Mouse (Mus musculus): ENCODE data around the gene Gas2l3.
A peak's percentile ranks its signal among the peaks of the same experiment; 100 is the strongest.

The Gas2l3 gene

GRCm38 (mm10) chr10:89443623-89444151, at the start of gene Gas2l3:
TSS of gene Gas2l3 (minus strand) at chr10:89443967.
- DNase-seq: peak; percentile 99

- DNase-seq: no peak
These were observed 47.6 kb upstream of the Gas2l3 start for GRCm38 (mm10) chr10:89491321-89491720.

- no peak for DNase-seq
These were observed 46.5 kb upstream of the Gas2l3 start for GRCm38 (mm10) chr10:89490250-89490649.

- DNase-seq: peak; percentile 53
These were observed 45.7 kb upstream of the Gas2l3 start for GRCm38 (mm10) chr10:89489459-89489858.

- DNase-seq: peak; percentile 15
These were observed 43.4 kb upstream of the Gas2l3 start for GRCm38 (mm10) chr10:89486995-89487742.

GRCm38 (mm10) chr10:89484907-89485306, 41.1 kb upstream of the Gas2l3 start:
- no peak for DNase-seq

GRCm38 (mm10) chr10:89483812-89484602, 40.2 kb upstream of the Gas2l3 start:
- DNase-seq: peak; percentile 51

- peak; percentile 70 for DNase-seq
These were observed 39.3 kb upstream of the Gas2l3 start for GRCm38 (mm10) chr10:89483113-89483512.

- DNase-seq: peak; percentile 55
These were observed 38.4 kb upstream of the Gas2l3 start for GRCm38 (mm10) chr10:89482142-89482681.

- peak; percentile 46 for DNase-seq
These were observed 37.9 kb upstream of the Gas2l3 start for GRCm38 (mm10) chr10:89481638-89482037.

GRCm38 (mm10) chr10:89478766-89479165, 35.0 kb upstream of the Gas2l3 start:
- peak; percentile 23 for DNase-seq

- DNase-seq: peak; percentile 54
These were observed 27.0 kb upstream of the Gas2l3 start for GRCm38 (mm10) chr10:89470596-89471353.

- DNase-seq: peak; percentile 42
These were observed 21.1 kb upstream of the Gas2l3 start for GRCm38 (mm10) chr10:89464760-89465405.

- no peak for DNase-seq
These were observed 19.1 kb upstream of the Gas2l3 start for GRCm38 (mm10) chr10:89462890-89463289.

GRCm38 (mm10) chr10:89461856-89462507, 18.2 kb upstream of the Gas2l3 start:
- peak; percentile 93 for DNase-seq

GRCm38 (mm10) chr10:89460972-89461371, 17.2 kb upstream of the Gas2l3 start:
- no peak for DNase-seq

- DNase-seq: peak; percentile 95
These were observed 15.0 kb upstream of the Gas2l3 start for GRCm38 (mm10) chr10:89458770-89459169.

GRCm38 (mm10) chr10:89453794-89454193, 10.0 kb upstream of the Gas2l3 start:
- peak; percentile 87 for DNase-seq

- DNase-seq: peak; percentile 92
These were observed 9.4 kb upstream of the Gas2l3 start for GRCm38 (mm10) chr10:89453068-89453641.

GRCm38 (mm10) chr10:89450411-89450810, 6.6 kb upstream of the Gas2l3 start:
- peak; percentile 83 for DNase-seq

- no peak for DNase-seq
These were observed 614 bp upstream of the Gas2l3 start for GRCm38 (mm10) chr10:89444381-89444780.
